Mouse (Mus musculus) heart, postnatal 10 days (tissue): ENCODE measurements around the gene H1foo. TPM values are rescaled to one million over a fixed set of nuclear protein-coding genes. Genes with fewer than 3 reads are reported as not detected.

ENCODE experiments used
- DNase-seq, 2 experiments: peaks; one replicate each; pipeline ENCODE4 v3.0.0; 2021
- intact Hi-C: fragments of 180-260 bp; cut with DNase I; formaldehyde crosslinking; loops from one replicate; pipeline ENCODE4 v1.15.1; 2025
- total RNA-seq, 2 experiments: library from RNA; stranded (reverse); gene quantifications; 2 replicates each; pipeline ENCODE4 v1.2.3; 2021

The H1foo gene
- total RNA-seq, 2 experiments from 2014 or later = not detected

DNA sequence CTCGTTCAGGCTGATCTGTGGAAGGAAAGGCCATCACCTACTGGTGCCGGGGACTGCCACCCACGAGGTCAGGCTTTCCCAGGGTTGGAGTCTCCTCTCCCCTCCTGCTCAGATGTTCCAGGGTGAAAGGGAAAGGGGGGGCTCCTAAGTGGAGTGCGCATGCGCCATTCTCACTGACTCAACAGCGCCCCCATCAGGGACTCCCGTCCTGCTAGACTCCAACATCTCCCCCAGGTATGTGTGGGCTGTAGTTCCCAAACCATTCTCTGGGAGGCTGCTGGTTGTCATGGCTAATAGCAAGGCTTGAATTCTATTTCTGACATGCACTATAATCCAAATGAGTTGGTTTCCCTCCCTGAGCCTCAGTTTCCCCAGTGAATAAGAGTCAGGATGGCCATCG, 33.9 kb downstream of the H1foo start:
- no peak for DNase-seq
- intact Hi-C loops = no loop called here

DNA sequence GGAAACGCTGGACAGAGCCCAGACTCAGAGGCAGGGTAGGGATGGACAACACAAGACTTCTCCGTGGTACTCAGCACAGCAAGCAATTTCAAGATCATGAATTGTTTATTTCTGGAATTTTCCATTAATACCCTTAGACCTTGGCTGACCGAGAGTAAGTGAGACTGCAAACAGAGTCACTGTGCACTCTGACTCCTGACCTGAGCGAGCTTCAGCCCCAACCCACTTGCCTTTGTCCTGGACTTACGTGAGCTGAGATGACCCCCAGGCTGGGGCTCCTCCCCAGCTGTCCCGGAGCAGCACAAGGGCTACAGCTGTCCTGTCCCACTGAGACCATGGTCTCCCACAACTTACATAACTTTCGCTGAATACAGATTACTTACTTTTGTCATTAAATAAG, 38.2 kb downstream of the H1foo start:
- no peak for DNase-seq
- intact Hi-C loops = no loop called here

DNA sequence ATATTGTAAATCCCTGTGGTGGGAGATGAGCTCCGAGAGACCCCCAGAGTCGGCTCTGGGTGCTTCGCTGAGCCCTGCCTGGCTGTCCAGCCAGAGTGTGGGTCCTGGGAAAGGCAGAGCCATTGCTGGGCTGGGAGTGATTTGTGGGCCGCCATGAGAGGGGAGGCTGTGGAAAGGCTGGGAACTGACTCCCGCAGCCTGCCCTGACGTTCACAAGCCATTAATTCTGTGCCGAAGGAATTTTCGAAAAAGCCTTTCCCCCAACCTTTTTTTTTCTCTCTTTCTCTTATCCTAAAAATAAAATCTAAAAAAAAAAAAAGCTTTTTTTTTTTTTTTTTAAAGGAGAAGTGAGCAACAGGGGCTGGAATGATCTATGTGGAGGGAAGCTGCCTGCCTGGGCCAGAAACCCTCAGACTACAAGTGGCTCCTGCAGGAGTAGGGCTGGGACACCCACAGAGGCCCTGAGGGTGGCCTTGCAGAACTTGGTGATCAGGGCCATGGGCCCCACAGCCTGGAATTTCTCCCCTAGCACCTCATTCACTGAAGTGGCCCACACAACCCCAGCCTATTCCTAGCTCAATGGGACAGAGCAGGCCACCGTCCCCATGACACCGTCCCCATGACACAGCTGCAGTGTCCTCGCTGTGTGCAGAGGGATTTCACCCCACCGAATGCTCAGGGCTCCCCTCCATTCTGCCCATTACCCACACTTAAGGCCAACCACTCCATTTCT, 38.7 kb downstream of the H1foo start:
- intact Hi-C loops = no loop called here
- DNase-seq = peak in 1 of 2 experiments; percentile 23

GRCm38 (mm10) chr6:115984580-115984979, 39.8 kb downstream of the H1foo start:
- DNase-seq = no peak
- intact Hi-C loops = no loop called here

GRCm38 (mm10) chr6:115985622-115986021, 40.9 kb downstream of the H1foo start:
- DNase-seq = no peak

DNA sequence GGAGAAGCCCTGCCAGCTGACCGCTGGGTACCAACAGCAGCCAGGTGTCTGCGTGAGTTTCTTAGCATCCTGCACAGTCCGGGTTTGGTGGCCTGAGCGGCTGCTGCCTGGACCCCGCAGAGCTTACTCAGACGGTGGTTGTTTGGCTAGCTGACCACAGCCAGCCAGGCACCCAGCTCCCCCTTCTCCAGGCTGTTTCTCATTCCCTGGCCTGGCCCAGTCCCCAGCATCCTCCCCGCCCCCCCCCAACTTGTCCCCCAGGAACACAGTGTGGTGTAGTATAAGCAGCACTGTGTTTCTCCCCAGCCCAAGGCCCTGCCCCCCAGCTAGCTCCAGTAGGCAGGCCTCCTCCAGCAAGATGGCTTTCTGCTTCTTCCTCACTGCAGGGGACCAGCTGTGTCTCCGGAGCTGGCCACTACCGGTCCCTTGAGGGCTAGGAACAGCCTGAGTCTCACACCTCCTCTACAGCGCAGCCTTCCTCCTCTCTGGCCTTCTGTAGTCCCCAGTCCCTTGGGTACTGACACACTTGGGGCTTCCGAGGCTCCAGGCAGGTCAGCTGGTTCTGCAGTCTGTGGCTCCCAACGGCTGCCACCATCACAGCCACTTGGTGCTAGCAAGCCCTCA, 41.8 kb downstream of the H1foo start:
- intact Hi-C loops = no loop called here
- peak in 1 of 2 experiments; percentile 56 for DNase-seq

More at GRCm38 (mm10) chr6:115985622-115986021, 40.9 kb downstream of the H1foo start:
- intact Hi-C loops = no loop called here

DNA sequence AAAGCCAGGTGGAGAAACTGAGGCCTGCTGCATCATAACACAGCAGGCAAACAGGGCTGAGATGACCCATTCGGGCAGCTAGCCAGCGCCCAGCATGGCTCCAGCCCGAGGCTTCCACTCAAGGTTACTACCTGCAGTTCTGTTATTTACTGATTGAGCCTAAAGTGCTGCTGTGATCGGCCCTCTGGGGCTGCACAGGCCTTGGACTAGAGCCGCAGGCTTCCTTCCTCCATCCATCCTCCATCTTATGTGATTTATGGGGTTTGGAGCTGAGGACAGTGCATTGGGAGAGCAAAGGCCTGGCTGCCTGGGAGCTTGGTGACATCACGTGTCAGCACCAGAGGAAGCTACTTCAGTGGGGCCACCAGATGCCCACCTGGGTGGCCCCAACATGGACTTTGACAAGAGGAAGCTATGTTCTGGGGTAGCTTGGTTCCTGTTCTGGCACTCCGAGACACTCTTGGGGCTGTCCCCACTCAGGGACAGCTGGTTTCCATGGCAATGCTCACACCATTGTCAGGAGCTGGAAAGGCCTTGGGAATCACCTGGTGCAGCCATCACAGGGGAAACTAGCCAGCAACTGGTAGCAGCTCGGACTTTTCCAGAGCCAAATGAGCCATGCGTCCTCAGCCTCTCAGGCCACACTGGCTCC, 42.5 kb downstream of the H1foo start:
- DNase-seq = no peak
- intact Hi-C loops = no loop called here

GRCm38 (mm10) chr6:115989032-115989431, 44.3 kb downstream of the H1foo start:
- intact Hi-C loops = no loop called here
- no peak for DNase-seq

GRCm38 (mm10) chr6:115989607-115990006, 44.9 kb downstream of the H1foo start:
- intact Hi-C loops = loop anchor here (2.0 to 5.0 kb wide), 2 partner anchors 15 to 32 kb away; no protein-coding TSS in a partner anchor

GRCm38 (mm10) chr6:115990056-115990455, 45.3 kb downstream of the H1foo start:
- intact Hi-C loops = loop anchor here (2.0 to 5.0 kb wide), 2 partner anchors 15 to 33 kb away; no protein-coding TSS in a partner anchor
- DNase-seq = no peak

More at GRCm38 (mm10) chr6:115989607-115990006, 44.9 kb downstream of the H1foo start:
- DNase-seq = no peak

GRCm38 (mm10) chr6:115990479-115990878, 45.7 kb downstream of the H1foo start:
- intact Hi-C loops = loop anchor here (2.0 to 5.0 kb wide), 2 partner anchors 14 to 33 kb away; no protein-coding TSS in a partner anchor
- DNase-seq = no peak

- peak in 1 of 2 experiments; percentile 68 for DNase-seq
- intact Hi-C loops = loop anchor here (2.0 to 5.0 kb wide), 2 partner anchors 14 to 34 kb away; no protein-coding TSS in a partner anchor
Measured at GRCm38 (mm10) chr6:115991108-115991880, 46.6 kb downstream of the H1foo start.

- intact Hi-C loops = loop anchor here (2.0 to 5.0 kb wide), 2 partner anchors 13 to 35 kb away; no protein-coding TSS in a partner anchor
- no peak for DNase-seq
Measured at GRCm38 (mm10) chr6:115991881-115992620, 47.3 kb downstream of the H1foo start.

- intact Hi-C loops = loop anchor here (5.0 kb wide), 1 partner anchor 36 kb away; no protein-coding TSS in a partner anchor
- peak in 1 of 2 experiments; percentile 31 for DNase-seq
Measured at GRCm38 (mm10) chr6:115992981-115993380, 48.2 kb downstream of the H1foo start.

GRCm38 (mm10) chr6:115993463-115994145, 48.9 kb downstream of the H1foo start:
- intact Hi-C loops = loop anchor here (5.0 kb wide), 1 partner anchor 36 kb away; no protein-coding TSS in a partner anchor
- peak in 1 of 2 experiments; percentile 51 for DNase-seq

DNA sequence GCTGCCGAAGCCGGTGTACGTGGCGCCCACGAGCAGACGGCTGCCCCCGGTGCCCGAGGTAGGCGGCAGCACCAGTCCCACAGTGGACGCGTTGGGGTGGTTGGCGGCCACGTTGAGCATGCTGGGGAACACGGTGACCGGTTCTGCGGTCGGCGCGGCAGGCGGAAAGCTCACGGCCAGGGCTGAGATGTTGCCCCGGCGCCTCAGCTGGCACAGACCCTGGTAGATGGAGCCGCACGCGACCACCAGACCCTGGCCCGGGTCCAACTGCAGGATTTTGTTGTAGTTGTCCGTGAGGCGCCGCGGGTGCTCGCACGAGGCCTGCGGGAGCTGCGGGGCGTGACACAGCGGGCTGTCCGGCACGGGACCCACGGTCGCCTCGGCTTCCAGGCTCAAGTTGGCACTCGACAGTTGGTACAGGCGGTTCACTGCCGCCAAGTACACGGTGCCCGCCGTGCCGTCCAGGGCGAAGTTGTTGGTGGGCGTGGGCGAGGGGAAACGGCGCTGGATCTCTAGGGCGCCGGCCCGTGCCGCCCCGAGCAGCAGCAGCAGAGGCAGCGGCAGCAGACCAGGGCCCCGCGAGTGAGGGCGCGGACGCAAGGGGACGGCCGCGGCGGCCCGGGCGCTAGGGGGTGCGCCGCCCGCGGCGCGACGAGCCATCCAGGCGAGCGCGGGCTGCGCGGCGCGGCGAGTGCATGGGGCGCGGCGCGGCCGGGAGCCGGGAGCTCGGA, 49.6 kb downstream of the H1foo start:
- peak in 1 of 2 experiments; percentile 57 for DNase-seq
- intact Hi-C loops = loop anchor here (5.0 kb wide), 1 partner anchor 37 kb away; no protein-coding TSS in a partner anchor

- intact Hi-C loops = loop anchor here (1.0 to 5.0 kb wide), 2 partner anchors 38 to 94 kb away; no protein-coding TSS in a partner anchor
- peak; percentile 95 for DNase-seq
Measured at GRCm38 (mm10) chr6:115994877-115995520, 50.3 kb downstream of the H1foo start, which contains the start of gene Plxnd1. Gene Plxnd1 (minus strand): TSS chr6:115995005.
